ENCODE assay signal across 30 mouse cellular contexts in genomic region chr2:140108945-140109344, GRCm38 (mm10). TPM values are rescaled to one million over a fixed set of nuclear protein-coding genes. Genes with fewer than 3 reads are reported as not detected.
"Had no signal": no experiment of that assay in that cellular context is flagged by ENCODE, and none has a peak within 500 bp of the region (broad histone marks: within the 10 kb centered on the region; RNA-seq: fewer than 3 reads in every experiment).

No protein-coding gene starts in this region.

- DNase-seq: gastrocnemius, adult 2 months; gastrocnemius, postnatal 10 days; gastrocnemius, postnatal 25 days; heart, adult 2 months; heart, postnatal 10 days; heart, postnatal 4 days; kidney, adult 18-20 months; kidney, adult 8-10 months; kidney, postnatal 10 days; kidney, postnatal 25 days; kidney, postnatal 4 days had no signal

- ATAC-seq: hindbrain, embryonic 16.5 days; inflammation-experienced regulatory T-cells, adult 6 months; intestine, embryonic 15.5 days; intestine, postnatal 0 days had no signal

- H3K4me3 ChIP-seq: gastrocnemius, adult 2 months; heart, adult 2 months; heart, embryonic 13.5 days; hindbrain, embryonic 10.5 days; hindbrain, embryonic 12.5 days; intestine, embryonic 15.5 days; layer of hippocampus, adult 2 months; left cerebral cortex, adult 2 months; limb, embryonic 10.5 days; limb, embryonic 12.5 days had no signal

- H3K4me2 ChIP-seq: heart, embryonic 11.5 days; heart, embryonic 13.5 days; hindbrain, embryonic 12.5 days; hindbrain, embryonic 14.5 days; intestine, embryonic 15.5 days; limb, embryonic 12.5 days had no signal

- H3K36me3 ChIP-seq: heart, embryonic 13.5 days; hindbrain, embryonic 10.5 days; hindbrain, embryonic 12.5 days; intestine, embryonic 15.5 days; limb, embryonic 10.5 days; limb, embryonic 12.5 days had no signal

- H3K27me3 ChIP-seq: heart, embryonic 13.5 days; hindbrain, embryonic 12.5 days; intestine, embryonic 15.5 days; limb, embryonic 12.5 days had no signal

- H3K27ac ChIP-seq: heart, adult 2 months; heart, embryonic 13.5 days; hindbrain, embryonic 10.5 days; hindbrain, embryonic 12.5 days; hindbrain, embryonic 14.5 days; intestine, embryonic 15.5 days; layer of hippocampus, adult 2 months; left cerebral cortex, adult 2 months; limb, embryonic 10.5 days; limb, embryonic 12.5 days had no signal

- H3K9me3 ChIP-seq: heart, embryonic 13.5 days; hindbrain, embryonic 10.5 days; hindbrain, embryonic 12.5 days; intestine, embryonic 15.5 days; limb, embryonic 10.5 days; limb, embryonic 12.5 days had no signal

- H3K9ac ChIP-seq: heart, embryonic 13.5 days; hindbrain, embryonic 12.5 days; hindbrain, embryonic 14.5 days; intestine, embryonic 15.5 days; limb, embryonic 12.5 days had no signal

- H3K4me1 ChIP-seq: heart, embryonic 13.5 days; hindbrain, embryonic 10.5 days; hindbrain, embryonic 12.5 days; intestine, embryonic 15.5 days; limb, embryonic 10.5 days; limb, embryonic 12.5 days had no signal

RNA-seq across cellular contexts. Expression of gene Gm17374, which starts 42.9 kb away (rescaled TPM):
- polyA plus RNA-seq: frontal cortex, adult 2 months; heart, adult 2 months; heart, embryonic 11.5 days; heart, embryonic 13.5 days; heart, embryonic 16.5 days; hindbrain, embryonic 10.5 days; hindbrain, embryonic 12.5 days; hindbrain, embryonic 14.5 days; hindbrain, embryonic 16.5 days; inflammation-experienced regulatory T-cells, adult 6 months; intestine, embryonic 15.5 days; intestine, postnatal 0 days; kidney, embryonic 14.5 days; kidney, embryonic 16.5 days; limb, embryonic 10.5 days; limb, embryonic 12.5 days; limb, embryonic 14.5 days; liver, adult 2 months had no signal
